Mouse (Mus musculus) kidney, postnatal 25 days (tissue): ENCODE measurements around the gene Gm17651.

ENCODE experiments used
- DNase-seq, 2 experiments: peaks; one replicate each; pipeline ENCODE4 v3.0.0; 2021; ENCODE audit warnings: mixed read lengths in 2 of 2

Gene Gm17651

GRCm38 (mm10) chr3:97674644-97675110, at the start of gene Gm17651:
Gene Gm17651 (minus strand): TSS chr3:97674694.
- DNase-seq: no peak

- DNase-seq: no peak
Observed at GRCm38 (mm10) chr3:97719116-97719515, 44.6 kb upstream of the Gm17651 start.

GRCm38 (mm10) chr3:97715922-97716321, 41.4 kb upstream of the Gm17651 start:
- no peak for DNase-seq

GRCm38 (mm10) chr3:97710881-97711280, 36.4 kb upstream of the Gm17651 start:
- no peak for DNase-seq

GRCm38 (mm10) chr3:97710134-97710533, 35.6 kb upstream of the Gm17651 start:
- no peak for DNase-seq

- DNase-seq: no peak
Observed at GRCm38 (mm10) chr3:97706561-97706960, 32.1 kb upstream of the Gm17651 start.

- no peak for DNase-seq
Observed at GRCm38 (mm10) chr3:97705508-97705907, 31.0 kb upstream of the Gm17651 start.

GRCm38 (mm10) chr3:97702448-97703080, 28.1 kb upstream of the Gm17651 start:
- no peak for DNase-seq

- no peak for DNase-seq
Observed at GRCm38 (mm10) chr3:97701198-97701597, 26.7 kb upstream of the Gm17651 start.

- DNase-seq: no peak
Observed at GRCm38 (mm10) chr3:97699061-97699460, 24.6 kb upstream of the Gm17651 start.

- peak; percentile 35 to 64 for DNase-seq
Observed at GRCm38 (mm10) chr3:97697291-97697690, 22.8 kb upstream of the Gm17651 start.

- no peak for DNase-seq
Observed at GRCm38 (mm10) chr3:97696866-97697265, 22.4 kb upstream of the Gm17651 start.

- DNase-seq: no peak
Observed at GRCm38 (mm10) chr3:97693806-97694205, 19.3 kb upstream of the Gm17651 start.

GRCm38 (mm10) chr3:97691443-97692017, 17.0 kb upstream of the Gm17651 start:
- no peak for DNase-seq

- DNase-seq: peak; percentile 65 to 83
Observed at GRCm38 (mm10) chr3:97690590-97690989, 16.1 kb upstream of the Gm17651 start.

GRCm38 (mm10) chr3:97689289-97689688, 14.8 kb upstream of the Gm17651 start:
- no peak for DNase-seq

- DNase-seq: no peak
Observed at GRCm38 (mm10) chr3:97686372-97687117, 12.1 kb upstream of the Gm17651 start.

- peak; percentile 30 to 69 for DNase-seq
Observed at GRCm38 (mm10) chr3:97683560-97684195, 9.2 kb upstream of the Gm17651 start.

GRCm38 (mm10) chr3:97682576-97682975, 8.1 kb upstream of the Gm17651 start:
- DNase-seq: no peak

- DNase-seq: no peak
Observed at GRCm38 (mm10) chr3:97682159-97682502, 7.6 kb upstream of the Gm17651 start.

- DNase-seq: peak; percentile 87 to 89
Observed at GRCm38 (mm10) chr3:97681321-97682158, 7.0 kb upstream of the Gm17651 start.

GRCm38 (mm10) chr3:97680631-97681320, 6.3 kb upstream of the Gm17651 start:
- peak; percentile 77 to 83 for DNase-seq
